18 mouse cellular contexts compared by ENCODE assay signal in genomic region chr14:33789556-33789955, GRCm38 (mm10).
"Had no signal": no experiment of that assay in that cellular context is flagged by ENCODE, and none has a peak within 500 bp of the region (broad histone marks: within the 10 kb centered on the region; RNA-seq: fewer than 3 reads in every experiment).

No protein-coding gene starts in this region.

- H3K27me3 ChIP-seq: midbrain, embryonic 12.5 days; neural tube, embryonic 13.5 days; neural tube, embryonic 15.5 days had no signal

- H3K27ac ChIP-seq: midbrain, embryonic 12.5 days; neural tube, embryonic 13.5 days; neural tube, embryonic 15.5 days had no signal

- H3K4me2 ChIP-seq: lung, embryonic 14.5 days; midbrain, embryonic 12.5 days; neural tube, embryonic 13.5 days; neural tube, embryonic 15.5 days had no signal

- ATAC-seq: midbrain, embryonic 16.5 days had no signal

- DNase-seq: lung, adult 18-20 months; lung, embryonic 14.5 days; lung, postnatal 10 days; lung, postnatal 4 days; midbrain, embryonic 14.5 days; retina, postnatal 1 day; right cerebral cortex, adult 18-20 months; right cerebral cortex, postnatal 25 days; right cerebral cortex, postnatal 4 days; spleen, adult 18-20 months; thymus, adult 18-20 months; thymus, postnatal 14 days; thymus, postnatal 36 days had no signal

- H3K9ac ChIP-seq: lung, embryonic 14.5 days; midbrain, embryonic 12.5 days; neural tube, embryonic 13.5 days; neural tube, embryonic 15.5 days had no signal

- H3K4me1 ChIP-seq: midbrain, embryonic 12.5 days had no signal

- H3K36me3 ChIP-seq: midbrain, embryonic 12.5 days; neural tube, embryonic 13.5 days; neural tube, embryonic 15.5 days had no signal

- H3K4me3 ChIP-seq: midbrain, embryonic 12.5 days; myocyte; neural tube, embryonic 13.5 days; neural tube, embryonic 15.5 days had no signal

- H3K9me3 ChIP-seq: midbrain, embryonic 12.5 days; neural tube, embryonic 13.5 days; neural tube, embryonic 15.5 days had no signal
